Mouse (Mus musculus): ENCODE measurements around the gene Fbxw27.
"Not testable (repeated sequence)": the region's sequence is repeated elsewhere in the genome, so short reads cannot be mapped to it uniquely, and the experiment has no call there.

The Fbxw27 gene

DNA sequence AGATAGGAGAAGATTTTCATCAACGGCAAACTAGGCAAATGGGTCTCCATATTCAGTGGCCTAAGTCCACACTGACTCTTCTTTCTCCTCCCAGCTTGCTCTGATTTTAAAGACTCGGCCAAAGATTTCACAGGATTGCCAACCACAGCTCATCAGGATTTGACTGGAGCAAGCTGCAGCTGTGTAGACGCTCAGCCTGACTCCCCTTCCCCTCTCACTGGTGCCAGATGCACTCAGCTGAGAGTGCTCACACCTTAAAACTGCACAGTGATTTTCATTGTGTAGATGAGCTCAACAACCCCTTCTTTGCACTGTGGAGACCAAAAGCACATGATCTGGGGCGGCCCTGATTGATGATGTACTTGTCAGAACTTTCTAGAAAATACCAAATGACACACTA lies at the start of gene Fbxw27:
Gene Fbxw27, minus strand, starts transcription at position 101 of the 400 bp plus-strand sequence.
- DNase-seq (ENCODE audit: low spot score) = not testable (repeated sequence)

DNA sequence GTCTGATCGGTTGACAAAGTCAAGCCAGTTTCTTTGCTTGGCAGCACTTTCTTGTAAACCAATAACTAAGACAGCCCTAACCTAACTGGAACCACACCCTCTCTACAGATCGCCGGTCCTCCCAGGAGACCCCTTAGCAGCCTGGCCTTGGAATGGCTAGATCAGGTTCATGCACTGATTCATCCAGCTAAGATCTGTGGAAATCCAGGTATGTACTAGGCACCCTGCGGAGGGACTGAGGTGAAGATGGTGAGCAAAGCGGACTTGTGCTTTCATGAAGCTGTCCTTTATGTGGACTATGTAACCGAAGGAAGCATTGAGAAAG lies 42.6 kb upstream of the Fbxw27 start:
- DNase-seq (ENCODE audit: low spot score) = no peak

- peak; percentile 84 for DNase-seq (ENCODE audit: low spot score)
These were observed 42.1 kb upstream of the Fbxw27 start, which contains the start of gene Nme6 for GRCm38 (mm10) chr9:109832391-109833087. Nme6 (plus strand) TSS chr9:109832749.

- no peak for DNase-seq (ENCODE audit: low spot score)
These were observed 35.7 kb upstream of the Fbxw27 start for GRCm38 (mm10) chr9:109826181-109826580.

GRCm38 (mm10) chr9:109825739-109826138 lies 35.3 kb upstream of the Fbxw27 start:
- DNase-seq (ENCODE audit: low spot score) = peak; percentile 42

- no peak for DNase-seq (ENCODE audit: low spot score)
These were observed 25.9 kb upstream of the Fbxw27 start for GRCm38 (mm10) chr9:109816341-109816740.

DNA sequence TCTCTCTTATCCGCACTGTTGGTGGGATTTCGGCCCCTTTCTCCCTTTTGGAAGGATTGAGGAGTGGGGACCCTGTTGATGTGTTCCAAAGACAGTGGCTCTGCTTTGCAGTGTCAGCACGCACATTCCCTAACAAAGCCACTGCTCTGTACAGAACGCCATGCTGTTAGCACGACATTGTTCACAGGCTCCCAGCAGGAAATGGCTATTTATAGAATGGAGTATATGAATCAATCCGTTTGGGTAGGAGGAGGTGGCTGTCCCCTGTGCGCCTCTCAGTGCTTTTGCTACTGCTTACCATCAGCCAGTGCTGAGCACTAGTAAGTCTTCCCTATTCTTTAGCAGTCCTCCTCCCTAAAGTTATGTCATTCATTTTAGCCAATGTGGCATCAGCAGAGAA lies 23.0 kb upstream of the Fbxw27 start:
- no peak for DNase-seq (ENCODE audit: low spot score)

- DNase-seq (ENCODE audit: low spot score) = no peak
These were observed 21.5 kb upstream of the Fbxw27 start, which contains the start of gene Spink8 for GRCm38 (mm10) chr9:109811980-109812379. Spink8 (plus strand) TSS chr9:109812280.

DNA sequence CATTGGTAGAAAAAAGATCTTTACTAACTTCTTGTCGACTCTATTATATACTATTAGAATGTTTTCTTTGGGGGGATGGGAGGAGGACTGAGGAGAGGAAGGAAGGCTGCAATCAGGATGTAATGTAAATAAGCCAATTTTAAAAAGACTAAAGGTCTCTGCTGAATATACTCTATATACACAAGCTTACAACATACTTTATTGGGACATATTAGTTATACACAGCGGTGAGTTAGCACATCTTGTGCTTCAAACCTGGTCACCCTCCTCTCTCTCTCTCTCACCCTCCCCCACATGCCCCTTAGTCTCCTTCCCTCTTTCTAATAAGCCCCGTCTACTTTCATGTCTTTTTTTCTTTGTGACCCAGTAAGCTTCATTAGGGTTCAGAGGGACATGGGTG lies 17.4 kb upstream of the Fbxw27 start:
- no peak for DNase-seq (ENCODE audit: low spot score)

- no peak for DNase-seq (ENCODE audit: low spot score)
These were observed 16.3 kb upstream of the Fbxw27 start for GRCm38 (mm10) chr9:109806695-109807293.

- DNase-seq (ENCODE audit: low spot score) = no peak
These were observed 15.8 kb upstream of the Fbxw27 start for GRCm38 (mm10) chr9:109806260-109806659.

GRCm38 (mm10) chr9:109805596-109805995 lies 15.1 kb upstream of the Fbxw27 start:
- DNase-seq (ENCODE audit: low spot score) = not testable (repeated sequence)

DNA sequence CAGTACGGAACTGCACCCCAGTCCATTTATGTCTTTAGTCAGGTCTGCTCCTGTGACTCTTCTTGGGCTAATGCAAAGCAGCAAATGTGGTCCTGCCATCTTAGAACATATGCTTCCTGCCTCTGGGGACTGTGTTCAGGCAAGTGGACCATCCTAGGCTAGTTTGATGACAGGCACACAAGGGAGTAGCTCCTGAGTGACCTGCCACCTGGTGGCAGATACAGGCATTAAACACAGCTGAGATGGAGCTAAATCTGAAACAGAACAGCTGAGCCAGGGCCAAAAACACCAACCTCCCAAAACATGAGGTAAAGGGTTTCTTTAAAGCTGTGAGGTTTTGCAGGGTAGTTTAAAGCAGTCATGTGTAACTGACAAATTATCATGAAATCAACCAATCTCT lies 7.6 kb upstream of the Fbxw27 start:
- DNase-seq (ENCODE audit: low spot score) = no peak

- DNase-seq (ENCODE audit: low spot score) = no peak
These were observed 5.3 kb upstream of the Fbxw27 start for GRCm38 (mm10) chr9:109795811-109796210.

GRCm38 (mm10) chr9:109795221-109795620 lies 4.8 kb upstream of the Fbxw27 start:
- no peak for DNase-seq (ENCODE audit: low spot score)

GRCm38 (mm10) chr9:109766841-109767240 lies 23.6 kb downstream of the Fbxw27 start:
- not testable (repeated sequence) for DNase-seq (ENCODE audit: low spot score)

- not testable (repeated sequence) for DNase-seq (ENCODE audit: low spot score)
These were observed 44.5 kb downstream of the Fbxw27 start, which contains the start of gene Fbxw26 for GRCm38 (mm10) chr9:109745989-109746388. Fbxw26 (minus strand) TSS chr9:109746089.
